Mouse (Mus musculus): Measurements from ENCODE around the gene Ahrr. TPM values are rescaled to one million over a fixed set of nuclear protein-coding genes. Genes with fewer than 3 reads are reported as not detected.

Ahrr gene
- polyA plus RNA-seq (2014; fragmentation: Nextera tagmentation; extraction: Ambion mirVana), result 0.18 and 0.49 TPM in 2 replicates

GRCm38 (mm10) chr13:74292167-74292566 is at the start of gene Ahrr:
Gene Ahrr, minus strand, starts transcription at chr13:74292331.
- no peak within 1 kb of the TSS for H3K9ac ChIP-seq (ENCODE audit: low read depth, low read length)

DNA sequence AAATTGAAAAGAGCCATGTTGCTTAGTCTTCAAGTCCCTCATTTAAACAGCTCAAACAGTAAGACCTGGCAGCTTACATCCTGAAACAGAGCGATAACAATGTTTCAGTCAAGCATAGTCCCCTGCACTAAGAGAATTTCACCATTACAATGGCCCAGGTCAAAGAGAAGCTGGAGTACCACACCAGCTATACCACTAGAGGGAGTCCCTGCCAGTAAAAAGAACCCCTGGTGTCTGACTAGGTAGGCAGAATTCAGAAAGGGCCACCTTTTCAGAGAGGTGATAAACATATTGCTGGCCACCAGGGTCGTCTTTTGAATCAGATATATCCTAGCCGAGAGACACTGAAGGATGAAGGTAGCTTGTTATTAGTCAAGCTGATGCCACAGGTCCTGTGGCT is 48.9 kb upstream of the Ahrr start:
- no peaks in the 10 kb centered on the region for H3K9me3 ChIP-seq (ENCODE audit: control insufficient read depth, low read length)
- no peaks in the 10 kb centered on the region for H3K4me1 ChIP-seq (replicated peaks; ENCODE audit: control insufficient read depth, insufficient read depth, low read length)
- DNase-seq (ENCODE audit: low spot score) (no peak), ATAC-seq (replicated peaks; ENCODE audit: low FRiP score) (peak; percentile 47; the same call in 1 of the 2 replicates)
- no peak overlapping the region for H3K4me3 ChIP-seq (ENCODE audit: low read depth, low read length)
- H3K36me3 ChIP-seq (ENCODE audit: control insufficient read depth, insufficient read depth, low read length), result peaks cover 27% of the 10 kb centered on the region
- H3K27me3 ChIP-seq (replicated peaks; ENCODE audit: control insufficient read depth, insufficient read depth, low read length), result no peaks in the 10 kb centered on the region
- 56% methylated on average over 3 of the region's 3 CpGs for WGBS
- no peak overlapping the region for H3K4me2 ChIP-seq
- H3K27ac ChIP-seq (ENCODE audit: low read depth, low read length), result no peak overlapping the region
- no peak overlapping the region for H3K9ac ChIP-seq (ENCODE audit: low read depth, low read length)

More at GRCm38 (mm10) chr13:74292167-74292566, at the start of gene Ahrr:
- peak within 1 kb of the TSS; percentile 57 for H3K4me2 ChIP-seq
- H3K36me3 ChIP-seq (ENCODE audit: control insufficient read depth, insufficient read depth, low read length), result no peaks in the 10 kb centered on the region
- ATAC-seq (replicated peaks; ENCODE audit: low FRiP score) (peak; percentile 70), DNase-seq (ENCODE audit: low spot score) (peak; percentile 62)
- under 1% methylated on average over 27 of the region's 27 CpGs for WGBS
- no peaks in the 10 kb centered on the region for H3K9me3 ChIP-seq (ENCODE audit: control insufficient read depth, low read length)
- peaks cover 3% of the 10 kb centered on the region; the same call in 1 of the 2 replicates for H3K4me1 ChIP-seq (replicated peaks; ENCODE audit: control insufficient read depth, insufficient read depth, low read length)
- H3K27me3 ChIP-seq (replicated peaks; ENCODE audit: control insufficient read depth, insufficient read depth, low read length), result peaks cover 9% of the 10 kb centered on the region
- H3K4me3 ChIP-seq (ENCODE audit: low read depth, low read length), result peak within 1 kb of the TSS; percentile 22; the same call in 1 of the 2 replicates
- H3K27ac ChIP-seq (ENCODE audit: low read depth, low read length), result no peak within 1 kb of the TSS

DNA sequence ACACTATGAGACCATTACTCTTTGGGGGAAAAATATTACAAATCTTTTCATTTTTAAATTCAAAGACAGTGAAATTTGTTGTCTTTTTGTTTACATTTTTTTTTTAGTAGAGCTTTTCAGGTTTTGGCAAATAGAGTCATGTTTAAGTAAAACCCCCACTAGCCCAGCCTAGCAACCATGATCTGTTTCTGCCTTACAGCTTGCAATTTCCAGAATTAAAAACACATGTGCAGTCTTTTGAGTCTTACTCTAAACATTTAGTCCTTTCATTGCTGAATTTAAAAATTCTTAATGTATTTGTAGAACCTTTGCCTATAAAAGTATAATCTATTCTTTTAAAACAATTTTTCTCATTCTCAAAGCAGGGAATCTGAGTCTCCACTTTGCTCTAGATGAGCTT is 37.2 kb upstream of the Ahrr start:
- ATAC-seq (replicated peaks; ENCODE audit: low FRiP score) (no peak), DNase-seq (ENCODE audit: low spot score) (no peak)

GRCm38 (mm10) chr13:74317170-74317849 is 25.2 kb upstream of the Ahrr start, which contains the start of gene Pdcd6:
Gene Pdcd6, minus strand, starts transcription at chr13:74317580.
- peak; percentile 93 for DNase-seq (ENCODE audit: low spot score)
- H3K9ac ChIP-seq (ENCODE audit: low read depth, low read length), result peak within 1 kb of the TSS; percentile 85

More for the DNA sequence above, 37.2 kb upstream of the Ahrr start:
- Histone ChIP-seq H3K9me3 (ENCODE audit: control insufficient read depth, low read length) (no peaks in the 10 kb centered on the region), H3K27ac (ENCODE audit: low read depth, low read length) (no peak overlapping the region), H3K27me3 (replicated peaks; ENCODE audit: control insufficient read depth, insufficient read depth, low read length) (no peaks in the 10 kb centered on the region), H3K4me2 (no peak overlapping the region), H3K4me1 (replicated peaks; ENCODE audit: control insufficient read depth, insufficient read depth, low read length) (no peaks in the 10 kb centered on the region), H3K4me3 (ENCODE audit: low read depth, low read length) (no peak overlapping the region), H3K9ac (ENCODE audit: low read depth, low read length) (no peak overlapping the region), H3K36me3 (ENCODE audit: control insufficient read depth, insufficient read depth, low read length) (peaks cover 52% of the 10 kb centered on the region)

DNA sequence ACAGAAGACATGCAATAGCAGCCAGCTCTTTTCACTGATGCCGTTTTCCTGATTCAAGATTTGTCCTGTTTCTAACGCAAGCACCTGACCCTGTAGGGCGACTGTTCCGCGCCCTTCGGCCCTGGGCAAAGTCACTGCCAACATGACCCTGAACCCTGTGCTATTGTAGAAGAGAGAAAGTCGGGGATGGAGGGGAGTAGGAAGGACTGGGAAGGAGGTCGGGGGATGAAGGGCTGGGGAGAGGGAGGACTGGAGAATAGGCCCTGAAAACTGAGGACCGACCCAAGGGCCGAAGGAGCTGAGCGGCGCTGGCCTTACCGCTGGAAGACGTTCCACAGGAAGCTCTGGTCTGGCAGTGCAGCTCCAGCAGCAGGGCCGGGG is 24.6 kb upstream of the Ahrr start:
- peak overlapping the region; percentile 89 for H3K4me2 ChIP-seq
- no peak for ATAC-seq (replicated peaks; ENCODE audit: low FRiP score)
- H3K36me3 ChIP-seq (ENCODE audit: control insufficient read depth, insufficient read depth, low read length), result peaks cover 14% of the 10 kb centered on the region
- H3K27ac ChIP-seq (ENCODE audit: low read depth, low read length), result peak overlapping the region; percentile 38; the same call in 1 of the 2 replicates
- peaks cover 10% of the 10 kb centered on the region; the same call in 1 of the 2 replicates for H3K4me1 ChIP-seq (replicated peaks; ENCODE audit: control insufficient read depth, insufficient read depth, low read length)
- no peaks in the 10 kb centered on the region for H3K9me3 ChIP-seq (ENCODE audit: control insufficient read depth, low read length)
- no peaks in the 10 kb centered on the region for H3K27me3 ChIP-seq (replicated peaks; ENCODE audit: control insufficient read depth, insufficient read depth, low read length)
- WGBS, result 2% methylated on average over 15 of the region's 15 CpGs
- peak overlapping the region; percentile 85 for H3K9ac ChIP-seq (ENCODE audit: low read depth, low read length)
- peak overlapping the region; percentile 93 for H3K4me3 ChIP-seq (ENCODE audit: low read depth, low read length)
- no peak for DNase-seq (ENCODE audit: low spot score)

More at GRCm38 (mm10) chr13:74317170-74317849, 25.2 kb upstream of the Ahrr start, which contains the start of gene Pdcd6:
- H3K27me3 ChIP-seq (replicated peaks; ENCODE audit: control insufficient read depth, insufficient read depth, low read length), result no peaks in the 10 kb centered on the region
- H3K4me2 ChIP-seq, result peak within 1 kb of the TSS; percentile 89
- H3K4me3 ChIP-seq (ENCODE audit: low read depth, low read length), result peak within 1 kb of the TSS; percentile 93
- under 1% methylated on average over 36 of the region's 36 CpGs for WGBS
- ATAC-seq (replicated peaks; ENCODE audit: low FRiP score), result peak; percentile 99
- peaks cover 10% of the 10 kb centered on the region; the same call in 1 of the 2 replicates for H3K4me1 ChIP-seq (replicated peaks; ENCODE audit: control insufficient read depth, insufficient read depth, low read length)
- H3K36me3 ChIP-seq (ENCODE audit: control insufficient read depth, insufficient read depth, low read length), result peaks cover 18% of the 10 kb centered on the region
- H3K9me3 ChIP-seq (ENCODE audit: control insufficient read depth, low read length), result no peaks in the 10 kb centered on the region
- H3K27ac ChIP-seq (ENCODE audit: low read depth, low read length), result peak within 1 kb of the TSS; percentile 38; the same call in 1 of the 2 replicates

DNA sequence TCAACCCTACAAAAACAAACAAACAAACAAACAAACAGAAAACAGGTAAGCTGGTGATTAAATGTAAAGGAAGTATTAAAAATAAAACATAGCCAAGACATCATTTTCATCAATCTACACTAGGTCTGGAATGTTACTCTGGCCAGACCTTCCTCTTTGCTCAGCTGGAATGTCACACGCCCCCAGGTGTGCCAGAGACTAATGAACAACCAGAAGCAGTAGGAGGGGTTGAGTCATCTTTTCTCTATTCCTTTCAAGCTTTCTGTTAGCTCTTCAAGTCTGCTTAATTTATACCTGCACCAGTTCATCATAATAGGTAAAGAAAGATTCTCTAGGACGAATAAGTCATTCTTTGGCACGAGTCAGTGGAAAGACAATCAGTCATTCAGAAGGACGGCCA is 24.3 kb upstream of the Ahrr start:
- no peaks in the 10 kb centered on the region for H3K9me3 ChIP-seq (ENCODE audit: control insufficient read depth, low read length)
- no peak overlapping the region for H3K27ac ChIP-seq (ENCODE audit: low read depth, low read length)
- H3K36me3 ChIP-seq (ENCODE audit: control insufficient read depth, insufficient read depth, low read length), result peaks cover 12% of the 10 kb centered on the region; the same call in 1 of the 2 replicates
- ATAC-seq (replicated peaks; ENCODE audit: low FRiP score), result no peak
- peak overlapping the region; percentile 93 for H3K4me3 ChIP-seq (ENCODE audit: low read depth, low read length)
- no peaks in the 10 kb centered on the region for H3K27me3 ChIP-seq (replicated peaks; ENCODE audit: control insufficient read depth, insufficient read depth, low read length)
- no peak for DNase-seq (ENCODE audit: low spot score)
- peak overlapping the region; percentile 85 for H3K9ac ChIP-seq (ENCODE audit: low read depth, low read length)
- H3K4me2 ChIP-seq, result peak overlapping the region; percentile 89
- 25% methylated on average over 4 of the region's 4 CpGs for WGBS
- H3K4me1 ChIP-seq (replicated peaks; ENCODE audit: control insufficient read depth, insufficient read depth, low read length), result peaks cover 10% of the 10 kb centered on the region; the same call in 1 of the 2 replicates

DNA sequence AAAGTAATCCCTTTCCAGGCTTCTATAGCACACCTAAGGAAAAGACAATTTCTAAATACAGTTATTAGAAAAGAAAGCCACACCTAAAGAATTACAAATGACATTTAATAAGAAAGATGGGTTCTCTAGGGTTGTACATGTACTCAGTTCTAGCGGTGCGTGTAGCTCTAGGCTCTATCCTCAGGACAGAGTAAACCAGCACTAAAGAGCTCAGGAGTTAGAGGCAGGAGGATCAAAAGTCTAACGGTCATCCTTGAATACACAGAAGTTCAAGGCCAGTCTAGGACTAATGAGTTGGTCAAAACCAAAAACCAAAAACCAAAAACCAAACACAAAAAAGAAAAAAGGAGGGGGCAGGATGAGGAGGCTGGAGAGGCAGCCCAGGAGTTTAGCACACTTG is 22.5 kb upstream of the Ahrr start:
- peaks cover 6% of the 10 kb centered on the region; the same call in 1 of the 2 replicates for H3K36me3 ChIP-seq (ENCODE audit: control insufficient read depth, insufficient read depth, low read length)
- H3K27me3 ChIP-seq (replicated peaks; ENCODE audit: control insufficient read depth, insufficient read depth, low read length), result no peaks in the 10 kb centered on the region
- no peak overlapping the region for H3K4me3 ChIP-seq (ENCODE audit: low read depth, low read length)
- H3K4me1 ChIP-seq (replicated peaks; ENCODE audit: control insufficient read depth, insufficient read depth, low read length), result peaks cover 10% of the 10 kb centered on the region; the same call in 1 of the 2 replicates
- no peak overlapping the region for H3K9ac ChIP-seq (ENCODE audit: low read depth, low read length)
- no peak overlapping the region for H3K4me2 ChIP-seq
- no peak overlapping the region for H3K27ac ChIP-seq (ENCODE audit: low read depth, low read length)
- no peak for ATAC-seq (replicated peaks; ENCODE audit: low FRiP score)
- no peaks in the 10 kb centered on the region for H3K9me3 ChIP-seq (ENCODE audit: control insufficient read depth, low read length)
- 90% methylated on average over 3 of the region's 3 CpGs for WGBS
- no peak for DNase-seq (ENCODE audit: low spot score)

DNA sequence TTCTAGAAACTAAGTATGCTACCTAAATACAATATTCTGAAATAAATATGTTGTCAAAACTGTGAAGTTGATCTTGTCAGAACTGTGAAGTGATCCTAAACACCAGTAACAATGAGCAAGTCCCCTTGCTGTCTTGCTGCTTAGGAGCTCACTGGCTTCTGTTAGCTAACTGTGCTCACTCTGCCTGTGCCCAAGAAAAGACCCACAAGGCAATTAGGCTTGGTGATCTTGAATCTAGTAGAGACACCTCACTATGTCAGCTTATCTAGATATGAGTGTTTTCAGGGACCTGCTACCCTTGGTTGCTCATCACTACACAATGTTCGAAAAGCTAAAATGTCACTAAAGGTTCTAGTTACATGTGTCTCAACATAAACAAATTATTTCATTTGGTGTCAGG is 13.6 kb upstream of the Ahrr start:
- Histone ChIP-seq H3K27ac (ENCODE audit: low read depth, low read length) (no peak overlapping the region), H3K4me1 (replicated peaks; ENCODE audit: control insufficient read depth, insufficient read depth, low read length) (no peaks in the 10 kb centered on the region), H3K4me3 (ENCODE audit: low read depth, low read length) (no peak overlapping the region), H3K4me2 (no peak overlapping the region), H3K9me3 (ENCODE audit: control insufficient read depth, low read length) (no peaks in the 10 kb centered on the region), H3K27me3 (replicated peaks; ENCODE audit: control insufficient read depth, insufficient read depth, low read length) (no peaks in the 10 kb centered on the region), H3K36me3 (ENCODE audit: control insufficient read depth, insufficient read depth, low read length) (peaks cover 4% of the 10 kb centered on the region; the same call in 1 of the 2 replicates), H3K9ac (ENCODE audit: low read depth, low read length) (no peak overlapping the region)
- WGBS, result 90% methylated on average over 1 of the region's 1 CpGs
- DNase-seq (ENCODE audit: low spot score), result no peak
- no peak for ATAC-seq (replicated peaks; ENCODE audit: low FRiP score)
